Mouse (Mus musculus): Measurements from ENCODE around the gene Tlr2. TPM values are rescaled to one million over a fixed set of nuclear protein-coding genes. Genes with fewer than 3 reads are reported as not detected.
A peak's percentile ranks its signal among the peaks of the same experiment; 100 is the strongest.
"Not testable (repeated sequence)": the region's sequence is repeated elsewhere in the genome, so short reads cannot be mapped to it uniquely, and the experiment has no call there.

Tlr2 gene
- total RNA-seq, 1 experiment = 11.8 TPM

- Histone ChIP-seq H3K36me3 (ENCODE audit: control insufficient read depth, insufficient read depth, low read length, poor library complexity, severe bottlenecking) (peaks cover 7% of the 10 kb centered on the region), H3K27ac (ENCODE audit: insufficient read depth, low read depth, low read length, poor library complexity, severe bottlenecking) (no peak overlapping the region; the same call in 1 of the 2 replicates), H3K4me3 (ENCODE audit: insufficient read depth in 1 of 2, low read depth in 1 of 2, low read length in 2 of 2, poor library complexity in 1 of 2, severe bottlenecking in 1 of 2) (no peak overlapping the region), H3K9ac (ENCODE audit: insufficient read depth, low read depth, low read length, poor library complexity, severe bottlenecking) (no peak overlapping the region), H3K4me1 (ENCODE audit: control insufficient read depth in 2 of 2, insufficient read depth in 2 of 2, low read length in 2 of 2, poor library complexity in 1 of 2) (0 out of 4 replicates have a peak, but pooled peaks cover 0 to 1% of the 10 kb centered on the region in 2 experiments), H3K9me3 (ENCODE audit: control insufficient read depth, insufficient read depth, low read depth, low read length) (0 out of 2 replicates have a peak, but pooled peaks cover 5% of the 10 kb centered on the region)
- in situ Hi-C loops (cut with MboI; ENCODE audit: low sequenced_read_pairs in 2 of 2, unreplicated experiment in 2 of 2) = no loop called here
- no peak for TF ChIP-seq CHD2 (IDR thresholded peaks at IDR 0.05; ENCODE audit: low read depth, low read length)
- no peak for TF ChIP-seq HCFC1 (IDR thresholded peaks at IDR 0.05; ENCODE audit: borderline replicate concordance, insufficient read depth, low read length)
- no peak for TF ChIP-seq MAFK (IDR thresholded peaks at IDR 0.05; ENCODE audit: insufficient read depth, low read depth, low read length)
- no peak for TF ChIP-seq ZNF384 (IDR thresholded peaks at IDR 0.05; ENCODE audit: low read depth, low read length)
- no peak for TF ChIP-seq ZC3H11A (IDR thresholded peaks at IDR 0.05; ENCODE audit: borderline replicate concordance, low read depth, low read length)
- DNase-seq (ENCODE audit: low read depth, low spot score) = no peak
These were observed 34.7 kb upstream of the Tlr2 start for GRCm38 (mm10) chr3:83876299-83876698.

GRCm38 (mm10) chr3:83875078-83875477, 33.5 kb upstream of the Tlr2 start:
- H3K4me3 ChIP-seq (ENCODE audit: insufficient read depth in 1 of 2, low read depth in 1 of 2, low read length in 2 of 2, poor library complexity in 1 of 2, severe bottlenecking in 1 of 2); DNase-seq (ENCODE audit: low read depth, low spot score); H3K4me1 ChIP-seq (ENCODE audit: control insufficient read depth in 2 of 2, insufficient read depth in 2 of 2, low read length in 2 of 2, poor library complexity in 1 of 2); H3K9me3 ChIP-seq (ENCODE audit: control insufficient read depth, insufficient read depth, low read depth, low read length); H3K9ac ChIP-seq (ENCODE audit: insufficient read depth, low read depth, low read length, poor library complexity, severe bottlenecking); H3K36me3 ChIP-seq (ENCODE audit: control insufficient read depth, insufficient read depth, low read length, poor library complexity, severe bottlenecking); in situ Hi-C loops (cut with MboI; ENCODE audit: low sequenced_read_pairs in 2 of 2, unreplicated experiment in 2 of 2); H3K27ac ChIP-seq (ENCODE audit: insufficient read depth, low read depth, low read length, poor library complexity, severe bottlenecking): not testable (repeated sequence)

DNA sequence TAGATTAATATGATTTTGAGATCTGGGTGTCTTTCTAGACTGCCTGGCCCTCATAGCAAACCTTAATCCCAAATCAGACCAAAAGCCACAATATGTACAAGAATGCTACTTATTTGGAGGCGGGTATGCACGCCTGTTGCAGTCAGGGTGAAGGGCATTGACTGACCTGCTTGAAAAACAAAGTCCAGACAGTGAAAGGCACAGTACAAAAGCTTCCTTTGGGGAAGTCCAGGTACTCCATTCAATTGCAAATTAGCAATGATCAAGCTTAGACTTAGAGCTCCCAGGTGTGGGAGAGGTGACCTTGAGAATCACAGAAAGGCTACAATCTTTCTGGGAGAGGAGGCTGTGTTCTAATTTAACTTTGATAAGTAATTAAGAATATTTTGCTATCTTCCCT, 31.3 kb upstream of the Tlr2 start:
- H3K9ac ChIP-seq (ENCODE audit: insufficient read depth, low read depth, low read length, poor library complexity, severe bottlenecking); in situ Hi-C loops (cut with MboI; ENCODE audit: low sequenced_read_pairs in 2 of 2, unreplicated experiment in 2 of 2); H3K9me3 ChIP-seq (ENCODE audit: control insufficient read depth, insufficient read depth, low read depth, low read length); H3K4me3 ChIP-seq (ENCODE audit: insufficient read depth in 1 of 2, low read depth in 1 of 2, low read length in 2 of 2, poor library complexity in 1 of 2, severe bottlenecking in 1 of 2); H3K4me1 ChIP-seq (ENCODE audit: control insufficient read depth in 2 of 2, insufficient read depth in 2 of 2, low read length in 2 of 2, poor library complexity in 1 of 2); H3K36me3 ChIP-seq (ENCODE audit: control insufficient read depth, insufficient read depth, low read length, poor library complexity, severe bottlenecking); DNase-seq (ENCODE audit: low read depth, low spot score): not testable (repeated sequence)
- TF ChIP-seq CHD2 (IDR thresholded peaks at IDR 0.05; ENCODE audit: low read depth, low read length) = peak; percentile 72; the same call in 1 of the 2 replicates
- H3K27ac ChIP-seq (ENCODE audit: insufficient read depth, low read depth, low read length, poor library complexity, severe bottlenecking) = peak overlapping the region; percentile 98; the same call in 1 of the 2 replicates

GRCm38 (mm10) chr3:83871962-83872361, 30.4 kb upstream of the Tlr2 start:
- H3K4me3 ChIP-seq (ENCODE audit: insufficient read depth in 1 of 2, low read depth in 1 of 2, low read length in 2 of 2, poor library complexity in 1 of 2, severe bottlenecking in 1 of 2); H3K4me1 ChIP-seq (ENCODE audit: control insufficient read depth in 2 of 2, insufficient read depth in 2 of 2, low read length in 2 of 2, poor library complexity in 1 of 2); in situ Hi-C loops (cut with MboI; ENCODE audit: low sequenced_read_pairs in 2 of 2, unreplicated experiment in 2 of 2); H3K36me3 ChIP-seq (ENCODE audit: control insufficient read depth, insufficient read depth, low read length, poor library complexity, severe bottlenecking); H3K9me3 ChIP-seq (ENCODE audit: control insufficient read depth, insufficient read depth, low read depth, low read length); DNase-seq (ENCODE audit: low read depth, low spot score): not testable (repeated sequence)
- H3K9ac ChIP-seq (ENCODE audit: insufficient read depth, low read depth, low read length, poor library complexity, severe bottlenecking) = peak overlapping the region; percentile 25; the same call in 1 of the 2 replicates
- peak overlapping the region; percentile 98 for H3K27ac ChIP-seq (ENCODE audit: insufficient read depth, low read depth, low read length, poor library complexity, severe bottlenecking)
- peak; percentile 52; the same call in 1 of the 2 replicates for TF ChIP-seq CHD2 (IDR thresholded peaks at IDR 0.05; ENCODE audit: low read depth, low read length)

GRCm38 (mm10) chr3:83871559-83871958, 30.0 kb upstream of the Tlr2 start:
- in situ Hi-C loops (cut with MboI; ENCODE audit: low sequenced_read_pairs in 2 of 2, unreplicated experiment in 2 of 2); H3K36me3 ChIP-seq (ENCODE audit: control insufficient read depth, insufficient read depth, low read length, poor library complexity, severe bottlenecking); H3K4me3 ChIP-seq (ENCODE audit: insufficient read depth in 1 of 2, low read depth in 1 of 2, low read length in 2 of 2, poor library complexity in 1 of 2, severe bottlenecking in 1 of 2); H3K4me1 ChIP-seq (ENCODE audit: control insufficient read depth in 2 of 2, insufficient read depth in 2 of 2, low read length in 2 of 2, poor library complexity in 1 of 2); H3K9me3 ChIP-seq (ENCODE audit: control insufficient read depth, insufficient read depth, low read depth, low read length); DNase-seq (ENCODE audit: low read depth, low spot score): not testable (repeated sequence)
- Histone ChIP-seq H3K9ac (ENCODE audit: insufficient read depth, low read depth, low read length, poor library complexity, severe bottlenecking) (peak overlapping the region; percentile 57; the same call in 1 of the 2 replicates), H3K27ac (ENCODE audit: insufficient read depth, low read depth, low read length, poor library complexity, severe bottlenecking) (peak overlapping the region; percentile 98)

All from ES-E14 (cell line).